Mouse (Mus musculus) right cerebral cortex, postnatal 25 days (tissue): ENCODE measurements at regions not wholly inside any gene's neighbourhood (a gene's known extent, or its start where the extent isn't known, plus 50 kb on each side); places are given as distances from the start of the nearest gene placed in this dataset.

Experiments
- DNase-seq: peaks from one replicate; pipeline ENCODE4 v3.0.0; 2022

- no peak for DNase-seq
Observed at GRCm38 (mm10) chr1:122607309-122607708, 1039.5 kb upstream of the Ddx18 start.

- DNase-seq, result no peak
Observed at GRCm38 (mm10) chr1:122575954-122576353, 1008.2 kb upstream of the Ddx18 start.

GRCm38 (mm10) chr1:122551596-122551995, 983.8 kb upstream of the Ddx18 start:
- no peak for DNase-seq

DNA sequence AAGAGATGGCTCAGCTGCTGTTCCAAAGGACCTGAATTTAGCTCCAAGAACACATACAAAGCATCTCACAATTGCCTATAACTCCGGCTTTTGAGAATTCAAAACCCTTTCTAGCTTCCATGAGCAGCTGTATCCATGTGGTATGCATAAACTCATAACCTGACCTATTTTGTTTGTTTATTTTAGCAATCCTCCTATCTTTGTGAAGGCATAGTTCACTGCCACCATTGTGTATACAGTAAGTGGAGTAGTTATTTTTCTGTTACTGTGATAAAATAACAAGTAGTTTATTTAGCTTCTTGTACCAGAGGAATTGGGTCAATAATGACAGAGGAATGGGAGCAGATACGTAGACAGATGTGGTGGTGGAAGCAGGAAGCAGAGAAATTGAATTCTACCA, 941.8 kb upstream of the Ddx18 start:
- no peak for DNase-seq

- DNase-seq, result no peak
Observed at GRCm38 (mm10) chr1:122501707-122502106, 933.9 kb upstream of the Ddx18 start.

- DNase-seq, result no peak
Observed at GRCm38 (mm10) chr1:122478003-122478402, 910.2 kb upstream of the Ddx18 start.

DNA sequence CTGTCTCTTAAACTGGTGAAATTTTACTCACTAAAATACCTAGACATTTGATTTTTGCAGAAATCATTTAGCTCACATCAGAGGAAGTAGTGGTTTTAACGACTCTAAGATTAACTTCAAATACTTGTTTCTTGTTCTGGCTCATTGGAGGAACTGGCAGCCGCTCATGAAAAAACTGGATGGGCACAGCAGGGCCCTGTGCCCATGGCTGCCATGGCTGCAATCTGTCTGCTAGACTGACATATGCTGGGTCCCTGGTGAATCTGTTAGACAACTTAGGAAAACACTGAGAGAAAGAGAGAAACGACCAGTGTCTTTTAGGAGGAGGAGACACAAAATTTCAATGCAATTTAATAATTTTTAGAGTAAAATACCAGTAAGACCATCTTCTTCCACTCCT, 896.1 kb upstream of the Ddx18 start:
- DNase-seq, result no peak

- no peak for DNase-seq
Observed at GRCm38 (mm10) chr1:122459056-122459455, 891.3 kb upstream of the Ddx18 start.

DNA sequence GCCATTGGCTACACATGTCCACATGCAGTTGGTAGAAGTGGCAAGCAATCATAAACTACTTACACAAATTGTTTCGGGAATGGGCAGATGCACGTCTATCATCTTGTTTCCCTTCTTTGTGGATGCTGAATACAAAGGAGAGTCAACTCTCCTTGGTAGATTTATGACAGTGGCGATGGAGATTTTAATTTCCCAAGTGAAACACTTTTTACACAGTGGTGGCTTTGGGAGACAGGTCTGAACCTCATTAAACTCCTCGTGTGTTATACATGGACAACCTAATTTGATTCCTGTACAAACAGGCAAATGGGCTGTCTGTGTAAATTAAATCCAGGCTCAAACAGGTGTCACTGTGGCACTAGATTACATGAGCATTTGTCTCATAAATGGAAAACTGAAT, 887.1 kb upstream of the Ddx18 start:
- no peak for DNase-seq

DNA sequence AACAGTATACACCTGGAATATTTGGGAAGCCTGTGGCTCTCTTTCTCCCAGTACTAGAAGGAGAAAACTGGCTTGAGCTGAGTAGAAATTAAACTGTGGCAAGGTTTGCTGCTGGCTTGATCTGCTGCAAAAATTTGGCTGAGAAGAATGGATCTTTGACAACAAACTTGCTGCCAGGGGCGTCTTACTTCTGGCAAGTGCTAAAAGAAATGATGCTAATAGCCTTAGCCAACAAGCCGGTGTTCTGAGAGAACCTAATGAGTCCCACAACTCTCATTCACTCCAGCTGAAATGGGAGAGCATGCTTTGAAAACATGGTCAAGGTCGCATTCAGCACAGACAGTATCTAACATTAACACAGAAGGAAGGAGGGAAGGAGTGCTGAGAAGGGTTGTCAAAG, 885.8 kb upstream of the Ddx18 start:
- no peak for DNase-seq

GRCm38 (mm10) chr1:122439358-122439757, 871.6 kb upstream of the Ddx18 start:
- DNase-seq, result no peak

- DNase-seq, result no peak
Observed at GRCm38 (mm10) chr1:122423503-122423902, 855.7 kb upstream of the Ddx18 start.

DNA sequence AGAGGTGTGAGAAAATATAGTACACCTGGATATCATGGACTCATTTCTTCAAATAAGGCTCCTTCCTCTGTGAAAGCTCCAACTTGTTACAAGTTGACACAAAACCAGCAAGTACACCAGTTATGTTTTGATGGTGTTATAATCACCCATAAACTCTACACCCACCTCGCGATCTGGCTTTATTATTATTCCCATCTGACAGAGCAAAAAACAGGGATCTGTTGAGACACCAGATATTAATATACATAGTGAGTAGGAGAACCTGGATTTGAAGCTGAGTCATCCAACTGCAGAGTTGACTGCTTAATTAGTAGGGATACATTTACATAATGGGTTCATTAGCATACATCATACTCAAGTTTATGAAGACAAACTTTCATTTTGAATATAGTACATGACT, 828.6 kb upstream of the Ddx18 start:
- no peak for DNase-seq

DNA sequence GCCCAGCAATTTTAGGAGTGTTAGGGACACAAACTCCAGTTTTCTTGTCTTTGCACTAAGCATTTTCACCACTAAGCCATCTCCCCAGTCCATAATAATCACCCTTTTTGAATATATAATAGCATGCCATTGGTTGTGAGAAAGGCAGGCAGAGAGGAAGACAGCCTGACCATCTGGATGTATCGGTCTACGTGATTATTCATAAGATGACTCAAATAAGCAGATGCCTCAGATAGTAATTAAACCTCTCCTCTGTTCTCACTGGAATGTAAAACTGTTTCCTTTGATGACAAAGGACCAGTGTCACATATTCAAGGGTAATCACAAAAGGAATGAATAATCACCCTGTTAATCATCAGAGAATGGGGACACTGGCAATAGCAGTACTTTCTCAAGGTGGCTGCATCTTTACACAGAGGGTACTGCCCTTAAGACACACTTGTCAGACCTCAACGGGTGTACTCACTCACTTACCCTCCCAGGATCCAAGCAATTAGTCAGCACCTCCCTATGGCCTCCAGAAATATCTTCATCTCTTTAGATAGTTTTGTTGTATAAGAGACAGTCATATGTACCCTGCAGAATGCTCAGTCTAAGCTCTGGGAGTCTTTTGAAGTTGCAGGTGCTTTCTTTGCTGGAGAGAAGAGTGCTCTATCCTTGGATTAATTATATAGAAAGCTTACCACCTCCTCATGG, 826.0 kb upstream of the Ddx18 start:
- DNase-seq, result peak; percentile 23

DNA sequence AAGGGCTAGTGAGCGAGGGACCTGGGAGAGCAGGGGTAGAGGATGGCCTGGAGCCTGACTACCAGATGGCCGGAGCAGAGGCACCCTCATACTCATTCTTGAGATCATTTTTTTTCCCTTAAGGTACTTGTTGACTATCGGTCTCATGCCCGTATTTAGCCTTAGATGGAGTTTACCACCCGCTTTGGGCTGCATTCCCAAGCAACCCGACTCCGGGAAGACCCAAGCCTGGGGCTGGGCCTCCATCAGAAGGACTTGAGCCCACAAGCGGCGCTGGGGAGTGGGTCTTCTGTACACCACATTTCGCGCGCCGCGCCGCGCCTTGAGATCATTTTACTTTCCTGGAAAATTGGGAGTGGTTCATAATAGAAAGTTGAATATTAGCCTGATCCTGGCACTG, 789.2 kb upstream of the Ddx18 start:
- DNase-seq, result peak; percentile 93

DNA sequence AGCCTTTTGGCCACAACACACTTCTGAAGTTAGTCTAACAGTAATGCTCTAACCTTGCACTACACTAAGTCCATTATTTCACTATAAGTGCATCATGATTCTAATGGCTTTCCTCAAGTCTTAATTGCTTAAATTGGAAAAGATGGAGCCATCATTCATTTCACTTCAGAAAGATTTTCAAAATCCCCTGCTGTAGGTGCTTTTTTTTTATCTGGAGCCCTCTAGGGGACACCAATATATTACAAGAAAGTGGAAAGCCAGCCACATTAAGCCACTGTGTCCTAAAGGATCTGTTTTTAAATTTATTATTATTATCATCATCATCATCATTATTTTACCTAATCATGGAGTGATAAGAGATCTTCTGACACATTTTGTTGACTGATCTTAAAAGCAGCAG, 783.7 kb upstream of the Ddx18 start:
- no peak for DNase-seq

- DNase-seq, result no peak
Observed at GRCm38 (mm10) chr1:122333267-122333666, 765.5 kb upstream of the Ddx18 start.

- DNase-seq, result no peak
Observed at GRCm38 (mm10) chr1:122328276-122328675, 760.5 kb upstream of the Ddx18 start.
